Mouse (Mus musculus) limb, embryonic 14.5 days (tissue): Measurements from ENCODE around the gene Rgs3. TPM values are rescaled to one million over a fixed set of nuclear protein-coding genes. Genes with fewer than 3 reads are reported as not detected.

ENCODE experiments used
- ATAC-seq: fragments of 200-750 bp; cut with Nextera tagmentation; 2 replicates; pipeline ENCODE4 v1.8.0; 2017; ENCODE audit warnings: low read depth, moderate number of reproducible peaks, moderate TSS enrichment; ENCODE audit not compliant: low FRiP score
- DNase-seq: peaks from one replicate; pipeline ENCODE4 v3.0.0-alpha.2; 2015; ENCODE audit warnings: low spot score
- H3K27ac ChIP-seq: fragments of 300-500 bp; sonication (generic); replicated peaks from 2 replicates; pipeline ENCODE4 v1.5.1; 2014; ENCODE audit warnings: low read depth, mild to moderate bottlenecking, low read length, moderate library complexity, mixed read lengths
- H3K27me3 ChIP-seq: fragments of 300-500 bp; sonication (generic); 2 replicates; pipeline ENCODE4 v1.6.1; 2014; ENCODE audit warnings: low read length, mixed read lengths; ENCODE audit not compliant: control insufficient read depth, insufficient read depth
- H3K36me3 ChIP-seq: fragments of 300-500 bp; sonication (generic); 2 replicates; pipeline ENCODE4 v1.6.1; 2014; ENCODE audit warnings: mild to moderate bottlenecking, low read length, moderate library complexity, mixed read lengths; ENCODE audit not compliant: control insufficient read depth, insufficient read depth
- H3K4me1 ChIP-seq: fragments of 300-500 bp; sonication (generic); 2 replicates; pipeline ENCODE4 v1.6.1; 2014; ENCODE audit warnings: antibody characterized with exemption, low read length, mixed read lengths; ENCODE audit not compliant: control insufficient read depth, insufficient read depth
- H3K4me2 ChIP-seq: fragments of 300-500 bp; sonication (generic); replicated peaks from 2 replicates; pipeline ENCODE4 v1.6.1; 2014; ENCODE audit warnings: low read depth, mild to moderate bottlenecking, low read length, moderate library complexity; ENCODE audit not compliant: severe bottlenecking
- H3K4me3 ChIP-seq: fragments of 300-500 bp; sonication (generic); replicated peaks from 2 replicates; pipeline ENCODE4 v1.5.1; 2014; ENCODE audit warnings: low read length
- H3K9ac ChIP-seq: fragments of 300-500 bp; sonication (generic); 2 replicates; pipeline ENCODE4 v1.6.1; 2014; ENCODE audit warnings: mild to moderate bottlenecking, low read depth, low read length, moderate library complexity; ENCODE audit not compliant: severe bottlenecking
- H3K9me3 ChIP-seq: fragments of 300-500 bp; sonication (generic); 2 replicates; pipeline ENCODE4 v1.6.1; 2016; ENCODE audit warnings: low read length; ENCODE audit not compliant: control insufficient read depth
- POLR2A ChIP-seq: fragments of 200-500 bp; IDR thresholded peaks from 2 replicates; pipeline ENCODE4 v1.8.0; 2012; ENCODE audit warnings: inconsistent platforms, mild to moderate bottlenecking, moderate library complexity, borderline replicate concordance; ENCODE audit not compliant: insufficient read depth, insufficient read length; ENCODE audit errors: extremely low read depth
- WGBS: fragments of 180-500 bp; shearing (Covaris S2); extraction: QIAGEN DNeasy Blood & Tissue Kit; methylation state at CpG from one replicate; pipeline ENCODE4 v1.1.7; 2014; 5-methylcytosine and 5-hydroxymethylcytosine counted together
- polyA plus RNA-seq, 2 experiments: library from polyadenylated mRNA; depleted of rRNA in 1 of 2; stranded (reverse) in 1 of 2; unstranded in 1 of 2; fragments of >200 nt; fragmentation: Nextera tagmentation in 1 of 2; extraction: Ambion mirVana in 1 of 2; gene quantifications; 2 replicates each; pipeline versions ENCODE4 v1.2.1 to v1.2.3; 2012 to 2014

The Rgs3 gene
- polyA plus RNA-seq, 2 experiments = 37.6 to 67.6 TPM

DNA sequence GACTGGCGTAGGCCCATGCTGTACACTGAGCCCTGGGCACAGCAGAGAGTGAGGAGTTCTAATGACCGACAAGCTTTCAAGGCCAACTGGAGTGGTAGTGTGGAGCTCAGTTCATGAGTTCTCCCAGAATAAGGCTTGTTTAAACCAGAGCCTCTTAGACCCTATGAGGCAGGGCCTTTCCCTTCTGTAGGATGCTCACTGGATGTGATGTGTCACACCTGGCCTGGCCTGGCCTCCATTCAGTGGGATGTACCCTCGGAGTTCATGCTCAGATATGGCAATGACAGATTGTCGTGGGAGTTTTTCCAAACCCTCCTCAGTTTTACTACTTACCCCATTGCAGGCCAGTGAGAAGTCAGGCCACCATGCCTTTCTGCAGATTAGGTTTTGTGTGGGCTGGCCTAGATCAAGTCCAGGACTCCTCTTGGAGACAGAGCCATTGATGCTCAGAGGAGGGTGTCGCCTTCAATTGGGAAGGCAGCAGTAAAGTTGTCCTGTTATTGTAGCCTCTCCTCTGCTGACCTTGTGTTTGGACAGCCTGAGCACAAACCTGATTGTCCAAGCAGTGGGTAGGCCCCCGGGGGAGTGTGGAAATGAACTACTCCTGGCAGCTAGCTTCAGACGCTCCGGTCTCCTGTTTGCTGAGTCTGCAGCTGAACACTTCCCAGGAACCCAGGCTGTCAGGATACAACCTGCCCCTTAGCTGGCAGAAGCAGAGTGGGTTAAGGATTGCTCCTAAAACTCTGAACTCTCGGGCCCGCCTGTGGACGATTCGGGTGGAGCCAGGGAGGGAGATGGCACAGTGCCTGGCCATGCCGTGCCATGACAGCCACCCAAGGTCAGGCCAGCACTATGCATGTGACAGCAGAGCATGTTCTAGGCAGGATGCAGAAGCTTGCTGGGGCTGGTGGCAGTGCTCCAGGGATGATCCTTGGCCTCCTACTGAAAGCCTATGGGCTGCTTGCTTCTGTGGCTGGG lies 109.7 kb downstream of the Rgs3 start:
- ATAC-seq (no peak), DNase-seq (no peak)
- H3K4me3 ChIP-seq = no peak overlapping the region
- no peak for TF ChIP-seq POLR2A
- H3K36me3 ChIP-seq = no peaks in the 10 kb centered on the region
- H3K4me1 ChIP-seq = peaks cover 3% of the 10 kb centered on the region; the same call in 1 of the 2 replicates
- H3K9me3 ChIP-seq = no peaks in the 10 kb centered on the region
- H3K4me2 ChIP-seq = no peak overlapping the region
- H3K9ac ChIP-seq = no peak overlapping the region
- no peak overlapping the region for H3K27ac ChIP-seq
- H3K27me3 ChIP-seq = no peaks in the 10 kb centered on the region
- WGBS = 73% methylated on average over 13 of the region's 13 CpGs

DNA sequence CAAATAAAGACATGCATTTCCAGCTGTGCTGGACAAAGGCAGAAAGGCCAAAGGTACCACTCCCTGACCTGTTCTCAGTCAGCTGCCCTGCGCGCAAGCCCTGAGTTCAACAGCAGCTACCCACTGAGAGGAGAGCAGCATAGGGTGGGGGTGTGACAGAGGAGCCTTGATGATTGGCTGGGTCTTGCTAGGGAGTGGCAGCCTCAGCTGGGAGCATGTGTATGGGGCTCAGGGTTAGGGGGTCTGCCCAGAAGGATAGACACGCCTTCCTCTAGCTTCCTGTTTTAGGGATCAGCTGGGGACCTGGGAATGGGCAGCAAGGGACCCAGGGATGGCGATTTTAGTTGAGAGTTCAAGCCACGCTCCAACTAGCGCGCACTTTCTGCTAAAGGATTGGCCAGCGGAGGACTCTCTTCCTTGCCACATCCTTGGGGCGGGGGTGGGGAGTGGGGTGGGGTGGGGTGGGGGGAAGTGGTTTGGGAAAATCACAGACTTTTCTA lies 113.9 kb downstream of the Rgs3 start:
- DNase-seq (peak; percentile 36), ATAC-seq (peak; percentile 63)
- no peak for TF ChIP-seq POLR2A
- Histone ChIP-seq H3K4me1 (peaks cover 36% of the 10 kb centered on the region), H3K4me2 (peak overlapping the region; percentile 69), H3K4me3 (peak overlapping the region; percentile 56), H3K27ac (peak overlapping the region; percentile 55; the same call in 1 of the 2 replicates), H3K27me3 (no peaks in the 10 kb centered on the region), H3K9me3 (no peaks in the 10 kb centered on the region), H3K36me3 (peaks cover 4% of the 10 kb centered on the region; the same call in 1 of the 2 replicates), H3K9ac (peak overlapping the region; percentile 75)
- WGBS = 6% methylated on average over 9 of the region's 9 CpGs

DNA sequence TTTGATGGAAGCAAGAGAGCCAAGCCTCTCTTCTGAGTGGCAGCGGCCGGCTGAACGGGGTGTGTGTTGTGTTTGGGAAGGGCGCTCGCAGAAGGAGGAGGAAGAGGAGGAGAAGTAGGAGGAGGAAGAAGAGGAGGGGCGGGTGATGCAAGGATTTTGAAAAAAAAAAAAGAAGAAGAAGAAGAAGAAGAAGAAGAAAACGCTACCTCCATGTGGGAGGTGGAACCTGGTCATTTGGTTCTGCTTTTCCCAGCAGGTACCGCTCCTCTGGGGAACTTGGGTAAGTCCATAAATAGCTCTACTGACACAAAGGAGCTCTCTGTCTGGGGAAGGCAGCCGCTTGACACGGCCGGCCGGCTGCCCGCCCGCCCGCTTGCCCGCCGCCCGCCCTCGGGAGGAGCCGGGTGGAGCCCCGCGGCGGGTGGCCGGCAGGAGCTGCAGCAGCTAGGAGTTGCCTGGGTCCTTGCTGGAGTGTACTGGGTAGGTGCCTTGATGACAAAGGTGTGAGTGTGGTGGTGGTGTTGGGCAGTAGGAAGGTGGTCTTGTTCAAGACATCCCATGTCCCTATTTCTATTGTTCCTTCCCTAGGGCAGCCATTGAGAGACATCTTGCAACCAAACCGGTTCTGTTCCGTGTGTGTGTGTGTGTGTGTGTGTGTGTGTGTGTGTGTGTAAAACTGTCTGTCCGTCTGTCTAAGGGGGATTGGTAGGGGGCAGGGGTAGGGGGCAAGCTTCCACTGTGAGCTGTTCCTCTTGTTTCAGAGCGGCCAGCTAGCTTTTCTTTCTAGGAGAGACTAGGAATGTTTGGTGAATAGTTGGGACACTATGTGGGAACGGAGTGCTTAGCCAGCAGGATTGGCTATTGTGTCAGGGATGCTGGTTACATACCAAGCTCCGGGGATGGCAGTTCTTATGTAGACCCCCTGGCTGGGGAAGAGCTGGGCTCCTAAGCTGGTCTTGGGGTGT lies 114.7 kb downstream of the Rgs3 start:
- Histone ChIP-seq H3K4me3 (peak overlapping the region; percentile 56), H3K4me2 (peak overlapping the region; percentile 69), H3K27me3 (no peaks in the 10 kb centered on the region), H3K27ac (peak overlapping the region; percentile 55; the same call in 1 of the 2 replicates), H3K9ac (peak overlapping the region; percentile 75), H3K4me1 (peaks cover 36% of the 10 kb centered on the region), H3K9me3 (no peaks in the 10 kb centered on the region), H3K36me3 (peaks cover 5% of the 10 kb centered on the region; the same call in 1 of the 2 replicates)
- 4% methylated on average over 25 of the region's 30 CpGs for WGBS
- ATAC-seq = peak; percentile 62
- DNase-seq = no peak
- TF ChIP-seq POLR2A = peak; percentile 34; the same call in 1 of the 2 replicates

DNA sequence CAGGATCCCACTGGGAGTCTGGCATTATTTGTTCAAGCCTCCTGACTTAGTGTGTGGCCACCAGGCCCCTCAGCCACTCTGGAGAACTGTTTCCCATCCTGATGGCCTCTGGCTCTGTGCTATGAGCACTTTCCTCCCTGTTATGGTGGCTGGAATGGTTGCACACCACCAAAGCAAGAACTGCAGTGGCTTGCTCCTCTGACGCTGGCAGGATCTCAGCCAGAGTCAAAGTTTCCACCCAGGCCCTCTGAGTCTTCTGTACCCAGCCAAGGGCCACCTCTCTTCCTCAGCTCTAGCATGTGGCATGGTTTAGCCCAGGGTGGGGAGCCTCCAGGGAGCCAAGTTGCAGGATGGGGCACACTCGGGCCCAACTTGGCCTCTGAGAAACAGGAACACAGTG lies 115.7 kb downstream of the Rgs3 start:
- Histone ChIP-seq H3K27me3 (no peaks in the 10 kb centered on the region), H3K9me3 (no peaks in the 10 kb centered on the region), H3K4me1 (peaks cover 36% of the 10 kb centered on the region), H3K4me3 (peak overlapping the region; percentile 56), H3K4me2 (peak overlapping the region; percentile 69), H3K27ac (no peak overlapping the region), H3K36me3 (peaks cover 9% of the 10 kb centered on the region; the same call in 1 of the 2 replicates), H3K9ac (no peak overlapping the region)
- TF ChIP-seq POLR2A = no peak
- 56% methylated on average over 2 of the region's 2 CpGs for whole genome bisulfite sequencing
- no peak for ATAC-seq
- DNase-seq = no peak
